Mouse (Mus musculus): Measurements from ENCODE around the gene Btg3. TPM values are rescaled to one million over a fixed set of nuclear protein-coding genes. Genes with fewer than 3 reads are reported as not detected.

The Btg3 gene
- polyA plus RNA-seq, 1 experiment from 2014 or later, result 42.7 TPM

GRCm38 (mm10) chr16:78341356-78341755, 35.6 kb downstream of the Btg3 start:
- ATAC-seq (replicated peaks; ENCODE audit: low FRiP score) (no peak), DNase-seq (ENCODE audit: low spot score) (no peak)
- H3K27me3 ChIP-seq (replicated peaks; ENCODE audit: control insufficient read depth, insufficient read depth, low read length), result no peaks in the 10 kb centered on the region
- no peak overlapping the region for H3K27ac ChIP-seq (ENCODE audit: low read depth, low read length)
- no peaks in the 10 kb centered on the region for H3K36me3 ChIP-seq (ENCODE audit: control insufficient read depth, insufficient read depth, low read length)
- WGBS, result 93% methylated on average over 4 of the region's 4 CpGs
- H3K9ac ChIP-seq (ENCODE audit: low read depth, low read length), result no peak overlapping the region
- no peak overlapping the region for H3K4me3 ChIP-seq (ENCODE audit: low read depth, low read length)
- no peaks in the 10 kb centered on the region for H3K4me1 ChIP-seq (replicated peaks; ENCODE audit: control insufficient read depth, insufficient read depth, low read length)
- H3K9me3 ChIP-seq (ENCODE audit: control insufficient read depth, low read length), result no peaks in the 10 kb centered on the region
- no peak overlapping the region for H3K4me2 ChIP-seq

GRCm38 (mm10) chr16:78337226-78337625, 39.8 kb downstream of the Btg3 start:
- Histone ChIP-seq H3K9me3 (ENCODE audit: control insufficient read depth, low read length) (no peaks in the 10 kb centered on the region), H3K4me2 (no peak overlapping the region), H3K4me1 (replicated peaks; ENCODE audit: control insufficient read depth, insufficient read depth, low read length) (no peaks in the 10 kb centered on the region), H3K27ac (ENCODE audit: low read depth, low read length) (no peak overlapping the region), H3K36me3 (ENCODE audit: control insufficient read depth, insufficient read depth, low read length) (peaks cover 10% of the 10 kb centered on the region), H3K9ac (ENCODE audit: low read depth, low read length) (no peak overlapping the region), H3K4me3 (ENCODE audit: low read depth, low read length) (no peak overlapping the region), H3K27me3 (replicated peaks; ENCODE audit: control insufficient read depth, insufficient read depth, low read length) (no peaks in the 10 kb centered on the region)
- ATAC-seq (replicated peaks; ENCODE audit: low FRiP score) (no peak), DNase-seq (ENCODE audit: low spot score) (no peak)
- 65% methylated on average over 8 of the region's 8 CpGs for WGBS

- DNase-seq (ENCODE audit: low spot score) (no peak), ATAC-seq (replicated peaks; ENCODE audit: low FRiP score) (no peak)
- Histone ChIP-seq H3K9ac (ENCODE audit: low read depth, low read length) (no peak overlapping the region), H3K36me3 (ENCODE audit: control insufficient read depth, insufficient read depth, low read length) (no peaks in the 10 kb centered on the region; the same call in 1 of the 2 replicates), H3K4me2 (no peak overlapping the region), H3K27me3 (replicated peaks; ENCODE audit: control insufficient read depth, insufficient read depth, low read length) (no peaks in the 10 kb centered on the region), H3K4me3 (ENCODE audit: low read depth, low read length) (no peak overlapping the region), H3K4me1 (replicated peaks; ENCODE audit: control insufficient read depth, insufficient read depth, low read length) (no peaks in the 10 kb centered on the region), H3K9me3 (ENCODE audit: control insufficient read depth, low read length) (no peaks in the 10 kb centered on the region), H3K27ac (ENCODE audit: low read depth, low read length) (no peak overlapping the region)
- 84% methylated on average over 12 of the region's 12 CpGs for WGBS
These were observed 49.0 kb downstream of the Btg3 start for GRCm38 (mm10) chr16:78327999-78328398.

DNA sequence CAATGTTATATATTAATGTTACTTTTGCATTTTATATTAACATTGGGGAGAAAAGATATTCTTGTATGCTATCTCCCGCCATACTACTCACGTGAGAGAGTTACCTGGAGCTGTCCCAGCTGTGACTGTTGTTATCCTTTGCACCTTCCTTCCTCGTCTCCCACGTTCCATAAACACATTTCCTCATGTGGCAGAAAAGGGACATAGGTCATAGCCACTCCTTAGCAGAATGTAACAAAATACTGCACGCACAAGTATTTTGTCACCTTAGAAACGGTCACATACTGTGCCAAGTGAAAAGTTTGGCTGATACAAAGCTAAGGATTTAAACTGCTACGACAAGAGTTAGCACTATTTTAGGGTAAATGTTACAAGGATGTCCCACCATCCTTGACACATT, 49.4 kb downstream of the Btg3 start:
- no peaks in the 10 kb centered on the region for H3K36me3 ChIP-seq (ENCODE audit: control insufficient read depth, insufficient read depth, low read length)
- ATAC-seq (replicated peaks; ENCODE audit: low FRiP score), result no peak

GRCm38 (mm10) chr16:78325972-78326848, 50.8 kb downstream of the Btg3 start:
- no peaks in the 10 kb centered on the region; the same call in 1 of the 2 replicates for H3K4me1 ChIP-seq (replicated peaks; ENCODE audit: control insufficient read depth, insufficient read depth, low read length)
- 75% methylated on average over 27 of the region's 27 CpGs for WGBS
- ATAC-seq (replicated peaks; ENCODE audit: low FRiP score) (no peak), DNase-seq (ENCODE audit: low spot score) (no peak)
- no peak overlapping the region for H3K27ac ChIP-seq (ENCODE audit: low read depth, low read length)
- H3K4me3 ChIP-seq (ENCODE audit: low read depth, low read length), result no peak overlapping the region
- H3K36me3 ChIP-seq (ENCODE audit: control insufficient read depth, insufficient read depth, low read length), result no peaks in the 10 kb centered on the region
- H3K9me3 ChIP-seq (ENCODE audit: control insufficient read depth, low read length), result no peaks in the 10 kb centered on the region
- H3K4me2 ChIP-seq, result no peak overlapping the region
- H3K27me3 ChIP-seq (replicated peaks; ENCODE audit: control insufficient read depth, insufficient read depth, low read length), result no peaks in the 10 kb centered on the region
- H3K9ac ChIP-seq (ENCODE audit: low read depth, low read length), result no peak overlapping the region

More for the DNA sequence above, 49.4 kb downstream of the Btg3 start:
- no peaks in the 10 kb centered on the region for H3K9me3 ChIP-seq (ENCODE audit: control insufficient read depth, low read length)
- no peaks in the 10 kb centered on the region for H3K27me3 ChIP-seq (replicated peaks; ENCODE audit: control insufficient read depth, insufficient read depth, low read length)
- H3K4me3 ChIP-seq (ENCODE audit: low read depth, low read length), result no peak overlapping the region
- no peak overlapping the region for H3K4me2 ChIP-seq
- no peaks in the 10 kb centered on the region for H3K4me1 ChIP-seq (replicated peaks; ENCODE audit: control insufficient read depth, insufficient read depth, low read length)
- 87% methylated on average over 7 of the region's 7 CpGs for WGBS
- no peak for DNase-seq (ENCODE audit: low spot score)
- no peak overlapping the region for H3K27ac ChIP-seq (ENCODE audit: low read depth, low read length)
- H3K9ac ChIP-seq (ENCODE audit: low read depth, low read length), result no peak overlapping the region

DNA sequence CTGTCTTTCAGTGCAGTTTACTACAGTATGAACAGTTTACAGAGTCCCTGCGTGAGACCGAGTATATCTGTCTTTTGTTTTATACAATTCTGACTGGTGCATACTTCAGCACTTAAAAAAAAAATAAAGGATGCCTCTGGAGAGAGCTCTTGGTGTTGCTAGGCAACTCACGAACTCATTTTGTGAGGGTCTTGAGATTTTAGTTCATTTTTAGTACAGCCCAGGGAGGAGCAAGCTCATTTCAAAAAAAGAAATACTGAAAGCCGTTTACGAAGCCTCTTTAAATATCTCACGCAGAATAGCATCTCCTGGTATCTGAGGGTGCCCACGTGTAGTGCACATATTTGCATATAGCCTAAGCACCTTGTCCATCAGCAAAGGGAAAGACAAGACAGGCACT, 54.9 kb downstream of the Btg3 start:
- no peaks in the 10 kb centered on the region for H3K9me3 ChIP-seq (ENCODE audit: control insufficient read depth, low read length)
- DNase-seq (ENCODE audit: low spot score) (no peak), ATAC-seq (replicated peaks; ENCODE audit: low FRiP score) (no peak)
- WGBS, result 58% methylated on average over 7 of the region's 7 CpGs
- no peaks in the 10 kb centered on the region; the same call in 1 of the 2 replicates for H3K4me1 ChIP-seq (replicated peaks; ENCODE audit: control insufficient read depth, insufficient read depth, low read length)
- no peak overlapping the region for H3K9ac ChIP-seq (ENCODE audit: low read depth, low read length)
- no peak overlapping the region for H3K4me2 ChIP-seq
- H3K27ac ChIP-seq (ENCODE audit: low read depth, low read length), result no peak overlapping the region
- H3K4me3 ChIP-seq (ENCODE audit: low read depth, low read length), result no peak overlapping the region
- no peaks in the 10 kb centered on the region for H3K36me3 ChIP-seq (ENCODE audit: control insufficient read depth, insufficient read depth, low read length)
- no peaks in the 10 kb centered on the region for H3K27me3 ChIP-seq (replicated peaks; ENCODE audit: control insufficient read depth, insufficient read depth, low read length)

- Histone ChIP-seq H3K36me3 (ENCODE audit: control insufficient read depth, insufficient read depth, low read length) (no peaks in the 10 kb centered on the region), H3K27ac (ENCODE audit: low read depth, low read length) (no peak overlapping the region), H3K9ac (ENCODE audit: low read depth, low read length) (no peak overlapping the region), H3K9me3 (ENCODE audit: control insufficient read depth, low read length) (no peaks in the 10 kb centered on the region), H3K4me2 (no peak overlapping the region), H3K4me3 (ENCODE audit: low read depth, low read length) (no peak overlapping the region), H3K4me1 (replicated peaks; ENCODE audit: control insufficient read depth, insufficient read depth, low read length) (no peaks in the 10 kb centered on the region; the same call in 1 of the 2 replicates), H3K27me3 (replicated peaks; ENCODE audit: control insufficient read depth, insufficient read depth, low read length) (no peaks in the 10 kb centered on the region)
- 18% methylated on average over 7 of the region's 7 CpGs for WGBS
- no peak for DNase-seq (ENCODE audit: low spot score)
- ATAC-seq (replicated peaks; ENCODE audit: low FRiP score), result no peak
These were observed 55.4 kb downstream of the Btg3 start for GRCm38 (mm10) chr16:78321559-78321958.

DNA sequence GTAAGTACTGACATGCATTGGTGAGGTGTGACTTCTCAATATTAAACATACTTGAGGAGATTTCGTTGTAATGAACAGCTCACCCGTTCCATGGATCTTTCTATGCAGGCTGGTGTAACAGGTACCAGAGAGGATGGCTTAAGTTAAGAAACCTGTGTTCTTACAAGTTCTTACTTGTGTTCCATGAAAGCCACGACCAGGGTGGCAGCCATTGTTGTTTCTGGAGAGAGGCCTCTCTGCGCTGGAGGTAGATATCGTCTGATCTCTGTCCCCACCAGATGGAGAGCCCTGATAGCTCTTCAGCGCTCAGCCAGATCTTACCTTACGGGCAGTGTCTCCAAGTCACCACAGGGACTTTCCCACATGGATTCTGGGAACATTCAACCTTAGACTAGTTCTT, 57.3 kb downstream of the Btg3 start:
- Histone ChIP-seq H3K4me3 (ENCODE audit: low read depth, low read length) (no peak overlapping the region), H3K27ac (ENCODE audit: low read depth, low read length) (no peak overlapping the region), H3K9me3 (ENCODE audit: control insufficient read depth, low read length) (no peaks in the 10 kb centered on the region), H3K4me2 (no peak overlapping the region), H3K36me3 (ENCODE audit: control insufficient read depth, insufficient read depth, low read length) (no peaks in the 10 kb centered on the region), H3K9ac (ENCODE audit: low read depth, low read length) (no peak overlapping the region), H3K27me3 (replicated peaks; ENCODE audit: control insufficient read depth, insufficient read depth, low read length) (no peaks in the 10 kb centered on the region), H3K4me1 (replicated peaks; ENCODE audit: control insufficient read depth, insufficient read depth, low read length) (no peaks in the 10 kb centered on the region; the same call in 1 of the 2 replicates)
- WGBS, result 71% methylated on average over 7 of the region's 7 CpGs
- DNase-seq (ENCODE audit: low spot score), result no peak
- no peak for ATAC-seq (replicated peaks; ENCODE audit: low FRiP score)

DNA sequence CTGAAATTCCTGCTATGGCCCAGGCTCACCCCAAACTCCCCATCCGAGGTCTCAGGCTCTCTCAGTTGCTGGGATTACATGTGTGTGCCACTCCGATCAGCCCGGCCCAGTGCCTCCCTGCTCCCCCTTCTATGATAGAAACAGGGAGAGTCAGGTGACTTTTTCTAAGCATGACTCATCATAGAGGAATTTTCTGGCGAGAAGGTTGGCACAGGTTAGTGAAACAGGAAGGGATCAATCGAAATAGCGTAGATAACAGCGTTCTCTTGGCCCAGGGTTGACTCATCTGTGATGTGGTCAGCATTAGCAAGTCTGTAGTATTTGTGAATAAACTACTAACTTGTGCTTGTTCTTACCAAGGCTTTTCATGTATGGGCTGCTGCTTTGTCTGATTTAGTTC, 59.0 kb downstream of the Btg3 start:
- no peaks in the 10 kb centered on the region for H3K27me3 ChIP-seq (replicated peaks; ENCODE audit: control insufficient read depth, insufficient read depth, low read length)
- DNase-seq (ENCODE audit: low spot score) (no peak), ATAC-seq (replicated peaks; ENCODE audit: low FRiP score) (peak; percentile 41; the same call in 1 of the 2 replicates)
- no peak overlapping the region for H3K27ac ChIP-seq (ENCODE audit: low read depth, low read length)
- H3K9me3 ChIP-seq (ENCODE audit: control insufficient read depth, low read length), result no peaks in the 10 kb centered on the region
- no peak overlapping the region for H3K4me3 ChIP-seq (ENCODE audit: low read depth, low read length)
- WGBS, result 39% methylated on average over 7 of the region's 7 CpGs
- H3K4me1 ChIP-seq (replicated peaks; ENCODE audit: control insufficient read depth, insufficient read depth, low read length), result no peaks in the 10 kb centered on the region; the same call in 1 of the 2 replicates
- no peak overlapping the region for H3K9ac ChIP-seq (ENCODE audit: low read depth, low read length)
- H3K36me3 ChIP-seq (ENCODE audit: control insufficient read depth, insufficient read depth, low read length), result no peaks in the 10 kb centered on the region
- no peak overlapping the region for H3K4me2 ChIP-seq
